ENCODE assay signal across 15 mouse cellular contexts in genomic region chr11:70043665-70044064, GRCm38 (mm10). TPM values are rescaled to one million over a fixed set of nuclear protein-coding genes. Genes with fewer than 3 reads are reported as not detected.
"Had no signal": no experiment of that assay in that cellular context is flagged by ENCODE, and none has a peak within 500 bp of the region (broad histone marks: within the 10 kb centered on the region; RNA-seq: fewer than 3 reads in every experiment).

No protein-coding gene starts in this region.

- H3K4me2 ChIP-seq: limb, embryonic 13.5 days; liver, embryonic 11.5 days; liver, embryonic 15.5 days had no signal

- H3K4me3 ChIP-seq: layer of hippocampus, adult 2 months; limb, embryonic 13.5 days; liver, embryonic 15.5 days had no signal

- H3K4me1 ChIP-seq: limb, embryonic 13.5 days; liver, embryonic 15.5 days had no signal

- H3K36me3 ChIP-seq: liver, embryonic 15.5 days had no signal

- H3K27ac ChIP-seq: limb, embryonic 13.5 days; liver, embryonic 15.5 days had no signal

- ATAC-seq: lung, postnatal 0 days; midbrain, embryonic 16.5 days had no signal

- H3K27me3 ChIP-seq: limb, embryonic 13.5 days; liver, embryonic 15.5 days had no signal

- H3K9me3 ChIP-seq: limb, embryonic 13.5 days; liver, embryonic 15.5 days had no signal

- DNase-seq: kidney, adult 18-20 months; kidney, postnatal 10 days; kidney, postnatal 4 days; left cerebral cortex, postnatal 4 days; lung, adult 2 months; lung, postnatal 36 days; thymus, adult 18-20 months; thymus, postnatal 14 days had no signal

- H3K9ac ChIP-seq: limb, embryonic 13.5 days; liver, embryonic 15.5 days had no signal

RNA-seq across cellular contexts. Expression of gene Asgr1, which starts 10.2 kb away (rescaled TPM):
- polyA plus RNA-seq: stomach, embryonic 14.5 days had no signal
